In genomic region chr4:62673531-62674030, GRCm38 (mm10) we compare ENCODE assay signal across 9 mouse cellular contexts.
DNase-seq lines count a peak whose midpoint lies in the region; ATAC-seq and TF ChIP-seq lines count a peak whose summit lies in the region.
"Had no signal": no experiment of that assay in that cellular context is flagged by ENCODE, and none has a peak within 500 bp of the region (broad histone marks: within the 10 kb centered on the region; RNA-seq: fewer than 3 reads in every experiment).

No protein-coding gene starts in this region.

- H3K9ac ChIP-seq in hindbrain, embryonic 11.5 days (ENCODE audit: low read depth, low read length): peak overlapping the region; percentile 77; the same call in 1 of the 2 replicates
- peak overlapping the region; percentile 80 for H3K9ac ChIP-seq in midbrain, embryonic 12.5 days (replicated peaks)

- no peaks in the 10 kb centered on the region for H3K27me3 ChIP-seq in hindbrain, embryonic 11.5 days (ENCODE audit: control insufficient read depth, insufficient read depth, low read length)
- peaks cover 8% of the 10 kb centered on the region; the same call in 1 of the 2 replicates for H3K27me3 ChIP-seq in midbrain, embryonic 12.5 days
- no peaks in the 10 kb centered on the region; the same call in 1 of the 2 replicates for H3K27me3 ChIP-seq in thymus, adult 2 months (ENCODE audit: control insufficient read depth, insufficient read depth, low read length)

- H3K27ac ChIP-seq in bone marrow macrophage, adult 2 months (ENCODE audit: insufficient read depth, low read depth, low read length): no peak overlapping the region
- peak overlapping the region; percentile 30; the same call in 1 of the 2 replicates for H3K27ac ChIP-seq in hindbrain, embryonic 11.5 days (ENCODE audit: low read depth, low read length)
- peak overlapping the region; percentile 63; the same call in 1 of the 2 replicates for H3K27ac ChIP-seq in midbrain, embryonic 12.5 days (replicated peaks)
- H3K27ac ChIP-seq in thymus, adult 2 months (ENCODE audit: control insufficient read depth, insufficient read depth, low read length): no peak overlapping the region

- TF ChIP-seq CTCF in bone marrow macrophage, adult 2 months (IDR thresholded peaks at IDR 0.05; ENCODE audit: low read depth, low read length): no peak
- no peak for TF ChIP-seq CTCF in thymus, adult 2 months (IDR thresholded peaks at IDR 0.05; ENCODE audit: borderline replicate concordance, control insufficient read depth, extremely low read depth, insufficient read depth, low read length, poor library complexity)

- H3K36me3 ChIP-seq in hindbrain, embryonic 11.5 days (ENCODE audit: control insufficient read depth, insufficient read depth, low read length): no peaks in the 10 kb centered on the region
- H3K36me3 ChIP-seq in midbrain, embryonic 12.5 days: no peaks in the 10 kb centered on the region
- H3K36me3 ChIP-seq in thymus, adult 2 months (ENCODE audit: control insufficient read depth, insufficient read depth, low read length): no peaks in the 10 kb centered on the region

- ATAC-seq in hindbrain, embryonic 11.5 days (ENCODE audit: low FRiP score): peak; percentile 78
- ATAC-seq in midbrain, embryonic 12.5 days (ENCODE audit: low FRiP score, low read depth): peak; percentile 86

- 3% methylated on average over 9 of the region's 9 CpGs for WGBS in hindbrain, embryonic 11.5 days
- 2% methylated on average over 9 of the region's 9 CpGs for WGBS in midbrain, embryonic 12.5 days
- WGBS in thymus, adult 2 months: 29% methylated on average over 9 of the region's 9 CpGs

- H3K4me2 ChIP-seq in hindbrain, embryonic 11.5 days (replicated peaks; ENCODE audit: low read depth, low read length): peak overlapping the region; percentile 64
- peak overlapping the region; percentile 69 for H3K4me2 ChIP-seq in midbrain, embryonic 12.5 days (replicated peaks)

- DNase-seq in cerebellum, adult 11-12 months: peak; percentile 61
- no peak for DNase-seq in cerebellum, postnatal 25 days
- DNase-seq in hindbrain, embryonic 11.5 days (ENCODE audit: low spot score): peak; percentile 58
- no peak for DNase-seq in urinary bladder, adult 2 months (ENCODE audit: low spot score)
- DNase-seq in spleen, adult 12 weeks (ENCODE audit: low spot score): no peak
- no peak for DNase-seq in thymus, adult 2 months
- DNase-seq: spleen, adult 18-20 months had no signal

- H3K4me1 ChIP-seq in bone marrow macrophage, adult 2 months (ENCODE audit: control insufficient read depth, insufficient read depth, low read length): peaks cover 11% of the 10 kb centered on the region
- H3K4me1 ChIP-seq in hindbrain, embryonic 11.5 days (replicated peaks; ENCODE audit: control insufficient read depth, insufficient read depth, low read length): peaks cover 13% of the 10 kb centered on the region
- peaks cover 53% of the 10 kb centered on the region for H3K4me1 ChIP-seq in midbrain, embryonic 12.5 days
- H3K4me1 ChIP-seq in thymus, adult 2 months (replicated peaks; ENCODE audit: control insufficient read depth, insufficient read depth, low read length): peaks cover 8% of the 10 kb centered on the region

- TF ChIP-seq POLR2A in bone marrow macrophage, adult 2 months (IDR thresholded peaks at IDR 0.05; ENCODE audit: borderline replicate concordance, low read depth, low read length): no peak
- TF ChIP-seq POLR2A in thymus, adult 2 months (IDR thresholded peaks at IDR 0.05; ENCODE audit: control insufficient read depth, extremely low read depth, insufficient read depth, low read length, poor library complexity): no peak

- peak overlapping the region; percentile 63 for H3K4me3 ChIP-seq in bone marrow macrophage, adult 2 months (ENCODE audit: insufficient read depth, low read length)
- peak overlapping the region; percentile 57 for H3K4me3 ChIP-seq in hindbrain, embryonic 11.5 days (ENCODE audit: low read depth, low read length)
- peak overlapping the region; percentile 60 for H3K4me3 ChIP-seq in midbrain, embryonic 12.5 days
- H3K4me3 ChIP-seq in thymus, adult 2 months (ENCODE audit: control insufficient read depth, insufficient read depth, low read length): no peak overlapping the region

- H3K9me3 ChIP-seq in hindbrain, embryonic 11.5 days (ENCODE audit: control insufficient read depth, low read length): no peaks in the 10 kb centered on the region
- H3K9me3 ChIP-seq in midbrain, embryonic 12.5 days: no peaks in the 10 kb centered on the region

Comparison
In these comparisons a context has a peak if more than half of its experiments do, and no peak if none do; other contexts are left out.
1. DNase-seq: peak in cerebellum, adult 11-12 months (single experiment) and hindbrain, embryonic 11.5 days (single experiment); none in cerebellum, postnatal 25 days (0 of 2), urinary bladder, adult 2 months (single experiment), spleen, adult 12 weeks (single experiment) and thymus, adult 2 months (single experiment).
2. H3K27ac ChIP-seq: peak in hindbrain, embryonic 11.5 days (single experiment) and midbrain, embryonic 12.5 days (single experiment); none in bone marrow macrophage, adult 2 months (single experiment) and thymus, adult 2 months (single experiment).